Mouse (Mus musculus) kidney, embryonic 16.5 days (tissue): ENCODE measurements at regions not wholly inside any gene's neighbourhood (a gene's known extent, or its start where the extent isn't known, plus 50 kb on each side); places are given as distances from the start of the nearest gene placed in this dataset.

Source experiments
- ATAC-seq: fragments of 200-750 bp; cut with Nextera tagmentation; 2 replicates; pipeline ENCODE4 v1.8.0; 2017; ENCODE audit warnings: moderate TSS enrichment; ENCODE audit not compliant: low FRiP score, low TSS enrichment
- H3K27ac ChIP-seq: fragments of 300-500 bp; sonication (generic); 2 replicates; pipeline ENCODE4 v1.5.1; 2014; ENCODE audit warnings: low read length
- H3K27me3 ChIP-seq: fragments of 300-500 bp; sonication (generic); 2 replicates; pipeline ENCODE4 v1.6.1; 2014; ENCODE audit warnings: low read length, control low read depth, mixed read lengths; ENCODE audit not compliant: insufficient read depth
- H3K36me3 ChIP-seq: fragments of 300-500 bp; sonication (generic); 2 replicates; pipeline ENCODE4 v1.6.1; 2014; ENCODE audit warnings: low read length, control low read depth, mixed read lengths; ENCODE audit not compliant: insufficient read depth
- H3K4me1 ChIP-seq: fragments of 300-500 bp; sonication (generic); 2 replicates; pipeline ENCODE4 v1.6.1; 2014; ENCODE audit warnings: low read length, control low read depth, mixed read lengths; ENCODE audit not compliant: insufficient read depth
- H3K4me2 ChIP-seq: fragments of 300-500 bp; sonication (generic); replicated peaks from 2 replicates; pipeline ENCODE4 v1.6.1; 2014; ENCODE audit warnings: low read depth, low read length
- H3K4me3 ChIP-seq: fragments of 300-500 bp; sonication (generic); 2 replicates; pipeline ENCODE4 v1.5.1; 2014; ENCODE audit warnings: mild to moderate bottlenecking, low read length
- H3K9ac ChIP-seq: fragments of 300-500 bp; sonication (generic); replicated peaks from 2 replicates; pipeline ENCODE4 v1.6.1; 2014; ENCODE audit warnings: low read length
- H3K9me3 ChIP-seq: fragments of 300-500 bp; sonication (generic); 2 replicates; pipeline ENCODE4 v1.6.1; 2016; ENCODE audit warnings: low read length, control low read depth
- WGBS: fragments of 180-500 bp; shearing (Covaris S2); extraction: QIAGEN DNeasy Blood & Tissue Kit; methylation state at CpG from one replicate; pipeline ENCODE4 v1.1.7; 2014; 5-methylcytosine and 5-hydroxymethylcytosine counted together

DNA sequence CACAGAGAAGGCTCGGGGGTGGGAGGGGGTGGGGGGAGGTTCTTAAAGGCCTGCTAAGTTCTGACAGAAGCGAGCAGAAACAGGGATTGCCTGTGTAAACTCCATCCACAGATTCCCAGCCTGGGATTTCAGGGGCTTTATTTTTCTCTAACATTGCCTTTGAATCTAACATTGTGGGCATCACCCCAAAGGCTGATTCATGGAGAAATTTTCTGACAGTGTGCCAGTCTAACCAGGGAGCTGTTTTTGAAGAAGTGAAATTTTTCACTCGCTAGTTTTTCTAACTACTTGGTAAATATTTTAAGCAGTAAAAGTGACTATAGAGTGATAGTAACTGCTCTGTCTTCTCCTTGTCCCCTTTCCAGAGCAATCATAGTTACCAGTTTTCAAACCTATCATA, 606.4 kb downstream of the Gsdmc2 start:
- WGBS, result 85% methylated on average over 3 of the region's 3 CpGs
- no peak overlapping the region for H3K4me3 ChIP-seq
- H3K9ac ChIP-seq, result no peak overlapping the region
- no peak overlapping the region for H3K4me2 ChIP-seq
- H3K27ac ChIP-seq, result no peak overlapping the region
- no peaks in the 10 kb centered on the region for H3K4me1 ChIP-seq
- no peaks in the 10 kb centered on the region for H3K9me3 ChIP-seq
- no peak for ATAC-seq
- H3K36me3 ChIP-seq, result no peaks in the 10 kb centered on the region
- H3K27me3 ChIP-seq, result no peaks in the 10 kb centered on the region

- H3K36me3 ChIP-seq, result no peaks in the 10 kb centered on the region
- H3K4me1 ChIP-seq, result no peaks in the 10 kb centered on the region
- no peak overlapping the region for H3K27ac ChIP-seq
- no peak overlapping the region for H3K4me2 ChIP-seq
- no peak overlapping the region for H3K9ac ChIP-seq
- H3K9me3 ChIP-seq, result no peaks in the 10 kb centered on the region
- WGBS, result 64% methylated on average over 2 of the region's 2 CpGs
- H3K4me3 ChIP-seq, result no peak overlapping the region
- no peaks in the 10 kb centered on the region for H3K27me3 ChIP-seq
- no peak for ATAC-seq
Measured at GRCm38 (mm10) chr15:63218393-63219060, 626.5 kb downstream of the Gsdmc2 start.

GRCm38 (mm10) chr15:63205150-63205549, 639.8 kb downstream of the Gsdmc2 start:
- H3K36me3 ChIP-seq, result no peaks in the 10 kb centered on the region
- H3K9ac ChIP-seq, result no peak overlapping the region
- H3K27me3 ChIP-seq, result no peaks in the 10 kb centered on the region
- H3K9me3 ChIP-seq, result no peaks in the 10 kb centered on the region
- H3K4me1 ChIP-seq, result no peaks in the 10 kb centered on the region
- H3K4me3 ChIP-seq, result no peak overlapping the region
- H3K27ac ChIP-seq, result no peak overlapping the region
- no peak for ATAC-seq
- WGBS, result 100% methylated on average over 1 of the region's 1 CpGs
- no peak overlapping the region for H3K4me2 ChIP-seq

DNA sequence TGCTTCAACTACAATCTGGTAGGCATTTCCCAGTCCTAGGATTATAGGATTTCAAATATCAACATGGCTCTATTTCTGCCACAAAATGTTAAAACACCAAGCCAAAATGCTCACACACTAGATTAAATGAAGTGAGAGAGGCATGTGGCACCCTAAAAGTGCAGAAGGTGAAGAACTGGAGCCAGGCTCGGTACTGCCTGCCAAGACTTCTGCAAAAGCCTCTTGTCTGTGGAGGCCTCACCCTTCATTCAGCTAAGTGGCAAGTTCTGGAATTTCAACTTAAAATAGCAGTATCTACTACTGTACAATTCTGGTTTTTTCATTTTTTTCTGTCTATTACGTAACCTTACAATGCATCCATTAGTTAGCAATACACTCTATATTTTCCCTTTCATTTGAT, 649.9 kb downstream of the Gsdmc2 start:
- Histone ChIP-seq H3K27ac (peak overlapping the region; percentile 34; the same call in 1 of the 2 replicates), H3K9me3 (peaks cover 3% of the 10 kb centered on the region; the same call in 1 of the 2 replicates), H3K4me3 (no peak overlapping the region), H3K9ac (no peak overlapping the region), H3K27me3 (no peaks in the 10 kb centered on the region), H3K4me1 (peaks cover 27% of the 10 kb centered on the region), H3K36me3 (no peaks in the 10 kb centered on the region), H3K4me2 (no peak overlapping the region)
- 85% methylated on average over 2 of the region's 2 CpGs for WGBS
- no peak for ATAC-seq

DNA sequence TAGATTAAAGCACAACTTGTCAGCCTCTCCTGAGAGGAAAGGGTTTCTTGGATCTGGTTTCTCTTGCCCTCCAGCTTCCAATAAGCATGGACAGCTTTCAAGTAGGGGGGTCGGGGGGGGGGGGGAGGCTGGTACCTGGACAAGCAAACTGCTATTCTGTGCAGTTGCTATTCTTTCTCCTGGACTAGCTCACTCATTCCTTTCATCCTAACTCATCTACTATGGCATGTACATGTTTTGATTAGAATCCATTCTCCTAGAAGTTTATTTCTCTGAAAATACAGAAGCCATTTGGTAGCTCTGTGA, 650.5 kb downstream of the Gsdmc2 start:
- no peak for ATAC-seq
- no peaks in the 10 kb centered on the region for H3K36me3 ChIP-seq
- no peaks in the 10 kb centered on the region for H3K27me3 ChIP-seq
- H3K9ac ChIP-seq, result no peak overlapping the region
- peaks cover 3% of the 10 kb centered on the region; the same call in 1 of the 2 replicates for H3K9me3 ChIP-seq
- peaks cover 28% of the 10 kb centered on the region for H3K4me1 ChIP-seq
- WGBS, result no CpG with 5 or more reads among the region's 1 CpGs
- no peak overlapping the region for H3K4me3 ChIP-seq
- H3K27ac ChIP-seq, result peak overlapping the region; percentile 34; the same call in 1 of the 2 replicates
- H3K4me2 ChIP-seq, result no peak overlapping the region

- Histone ChIP-seq H3K4me3 (no peak overlapping the region), H3K9me3 (peaks cover 3% of the 10 kb centered on the region; the same call in 1 of the 2 replicates), H3K4me1 (peaks cover 28% of the 10 kb centered on the region), H3K27ac (peak overlapping the region; percentile 58), H3K27me3 (no peaks in the 10 kb centered on the region), H3K36me3 (no peaks in the 10 kb centered on the region), H3K9ac (no peak overlapping the region), H3K4me2 (no peak overlapping the region)
- peak; percentile 89 for ATAC-seq
- WGBS, result 42% methylated on average over 2 of the region's 2 CpGs
Measured at GRCm38 (mm10) chr15:63193617-63194491, 651.1 kb downstream of the Gsdmc2 start.

- no peaks in the 10 kb centered on the region for H3K27me3 ChIP-seq
- 79% methylated on average over 2 of the region's 2 CpGs for WGBS
- no peaks in the 10 kb centered on the region for H3K36me3 ChIP-seq
- peaks cover 3% of the 10 kb centered on the region; the same call in 1 of the 2 replicates for H3K9me3 ChIP-seq
- H3K9ac ChIP-seq, result no peak overlapping the region
- H3K27ac ChIP-seq, result no peak overlapping the region
- no peak overlapping the region for H3K4me2 ChIP-seq
- no peak for ATAC-seq
- H3K4me3 ChIP-seq, result no peak overlapping the region
- H3K4me1 ChIP-seq, result peaks cover 28% of the 10 kb centered on the region
Measured at GRCm38 (mm10) chr15:63191731-63192130, 653.2 kb downstream of the Gsdmc2 start.

- Histone ChIP-seq H3K27ac (peak overlapping the region; percentile 59; the same call in 1 of the 2 replicates), H3K9ac (no peak overlapping the region), H3K4me3 (no peak overlapping the region), H3K4me2 (no peak overlapping the region), H3K4me1 (peaks cover 27% of the 10 kb centered on the region), H3K36me3 (no peaks in the 10 kb centered on the region), H3K27me3 (no peaks in the 10 kb centered on the region), H3K9me3 (no peaks in the 10 kb centered on the region)
- WGBS, result 28% methylated on average over 2 of the region's 2 CpGs
- ATAC-seq, result no peak
Measured at GRCm38 (mm10) chr15:63190086-63190485, 654.9 kb downstream of the Gsdmc2 start.

- H3K9me3 ChIP-seq, result no peaks in the 10 kb centered on the region
- H3K9ac ChIP-seq, result no peak overlapping the region
- ATAC-seq, result no peak
- H3K4me3 ChIP-seq, result no peak overlapping the region
- no peaks in the 10 kb centered on the region for H3K36me3 ChIP-seq
- no peak overlapping the region for H3K4me2 ChIP-seq
- H3K27me3 ChIP-seq, result no peaks in the 10 kb centered on the region
- no peaks in the 10 kb centered on the region for H3K4me1 ChIP-seq
- no peak overlapping the region for H3K27ac ChIP-seq
Measured at GRCm38 (mm10) chr15:63171003-63171402, 674.0 kb downstream of the Gsdmc2 start.

DNA sequence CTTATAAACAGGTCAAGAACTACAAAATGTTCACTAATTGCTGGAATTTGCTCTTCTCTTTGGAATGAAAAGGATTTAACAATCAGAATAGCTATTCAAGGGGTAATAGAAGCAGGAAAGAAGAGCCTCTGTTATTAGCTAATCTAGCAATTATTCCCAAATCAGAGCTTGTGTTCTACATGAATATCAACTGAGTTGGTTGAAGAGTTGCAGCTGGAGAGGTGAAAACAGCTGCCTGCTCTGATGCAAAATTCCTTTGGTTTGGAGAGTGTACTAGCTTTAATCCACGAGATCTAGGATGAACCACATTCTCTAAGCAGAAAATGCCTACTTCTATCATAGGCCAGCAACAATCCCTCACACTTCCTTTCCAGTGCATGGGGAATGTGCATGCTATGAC, 674.8 kb downstream of the Gsdmc2 start:
- Histone ChIP-seq H3K4me3 (no peak overlapping the region), H3K9ac (no peak overlapping the region), H3K4me1 (no peaks in the 10 kb centered on the region), H3K9me3 (no peaks in the 10 kb centered on the region), H3K27me3 (no peaks in the 10 kb centered on the region), H3K4me2 (no peak overlapping the region), H3K36me3 (no peaks in the 10 kb centered on the region), H3K27ac (no peak overlapping the region)
- ATAC-seq, result no peak
- 41% methylated on average over 1 of the region's 1 CpGs for WGBS
